Mouse (Mus musculus): ENCODE results near the gene Gpt2. TPM values are rescaled to one million over a fixed set of nuclear protein-coding genes. Genes with fewer than 3 reads are reported as not detected.

The Gpt2 gene
- polyA plus RNA-seq, 1 experiment, result 27.6 TPM

DNA sequence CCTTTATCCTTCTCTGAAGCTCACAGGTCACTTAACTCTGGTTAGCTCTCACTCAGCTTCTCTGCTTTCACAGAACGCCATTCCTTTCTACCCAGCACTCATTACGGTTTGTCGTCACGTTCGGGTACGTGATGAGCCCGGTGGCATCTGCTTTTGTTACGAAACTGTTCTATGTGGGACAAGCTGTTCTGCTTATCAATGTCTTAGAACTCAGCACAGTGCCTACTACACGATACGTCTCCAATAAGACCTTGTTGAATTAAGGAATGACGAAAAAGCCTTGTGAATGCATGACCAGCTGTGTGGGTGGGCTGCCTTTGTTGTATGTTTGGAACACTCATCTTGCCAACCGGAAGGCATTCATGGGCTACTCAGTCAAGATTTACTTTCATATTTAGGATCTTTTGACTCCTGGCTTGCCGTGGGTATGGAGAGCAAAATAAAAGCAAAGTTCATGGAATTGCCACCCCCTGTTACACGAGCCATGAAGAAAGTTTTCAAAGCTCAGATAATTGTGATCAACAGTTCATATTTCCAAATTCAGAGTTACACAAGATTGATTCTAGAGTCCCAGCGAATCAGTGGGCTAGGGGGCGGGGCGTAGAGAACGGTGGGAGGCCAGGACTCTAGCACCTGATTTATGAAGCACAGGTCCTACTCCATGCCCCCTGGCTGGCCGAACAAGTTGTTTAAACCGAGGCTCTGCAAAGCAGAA lies 4.3 kb upstream of the Gpt2 start:
- Histone ChIP-seq H3K27me3 (ENCODE audit: control insufficient read depth, insufficient read depth, insufficient read length) (no peaks in the 10 kb centered on the region), H3K36me3 (ENCODE audit: control insufficient read depth, insufficient read depth) (no peaks in the 10 kb centered on the region), H3K4me3 (ENCODE audit: insufficient read depth, poor library complexity, severe bottlenecking) (no peak overlapping the region), H3K79me3 (ENCODE audit: low read depth) (no peaks in the 10 kb centered on the region), H3K79me2 (ENCODE audit: control insufficient read depth, insufficient read depth) (no peaks in the 10 kb centered on the region), H3ac (ENCODE audit: control insufficient read depth, insufficient read length, low read depth) (no peak overlapping the region)
- no peak for TF ChIP-seq MYOG (IDR thresholded peaks at IDR 0.05; ENCODE audit: control insufficient read depth, extremely low read depth, insufficient read length)
- TF ChIP-seq USF1 (IDR thresholded peaks at IDR 0.05; ENCODE audit: low read depth), result no peak
- no peak for TF ChIP-seq FOSL1 (IDR thresholded peaks at IDR 0.05; ENCODE audit: insufficient read depth, low read length, poor library complexity, severe bottlenecking)
- TF ChIP-seq CTCF (IDR thresholded peaks at IDR 0.05; ENCODE audit: control insufficient read depth, insufficient read depth, insufficient read length), result no peak
- TF ChIP-seq CEBPB (IDR thresholded peaks at IDR 0.05; ENCODE audit: low read depth), result no peak
- TF ChIP-seq MYOD1 (IDR thresholded peaks at IDR 0.05; ENCODE audit: control insufficient read depth, insufficient read length, low read depth), result no peak
- TF ChIP-seq MAX (IDR thresholded peaks at IDR 0.05), result no peak

DNA sequence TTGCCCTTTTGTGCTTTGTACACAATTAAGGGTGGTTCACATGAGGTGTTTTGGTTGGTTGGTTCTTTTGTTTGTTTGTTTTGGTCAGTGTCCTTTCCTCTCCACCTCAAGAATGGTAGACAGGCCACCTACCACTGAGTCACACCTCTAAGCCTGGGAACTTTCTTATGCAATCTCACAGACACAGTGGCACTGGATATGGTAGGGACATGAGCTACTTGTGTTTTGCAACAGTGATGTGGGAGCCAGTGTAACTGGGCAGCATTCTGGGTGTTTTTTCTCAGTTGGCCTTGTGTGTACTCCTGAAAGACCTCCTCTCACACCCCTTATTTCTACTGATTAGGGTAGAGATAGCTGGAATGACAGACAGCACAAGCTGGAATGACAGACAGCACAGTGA lies 3.7 kb upstream of the Gpt2 start:
- no peaks in the 10 kb centered on the region for H3K36me3 ChIP-seq (ENCODE audit: control insufficient read depth, insufficient read depth)
- no peak overlapping the region for H3K4me3 ChIP-seq (ENCODE audit: insufficient read depth, poor library complexity, severe bottlenecking)
- H3K79me2 ChIP-seq (ENCODE audit: control insufficient read depth, insufficient read depth), result no peaks in the 10 kb centered on the region
- H3K27me3 ChIP-seq (ENCODE audit: control insufficient read depth, insufficient read depth, insufficient read length), result no peaks in the 10 kb centered on the region
- no peak for TF ChIP-seq CTCF (IDR thresholded peaks at IDR 0.05; ENCODE audit: control insufficient read depth, insufficient read depth, insufficient read length)
- TF ChIP-seq MAX (IDR thresholded peaks at IDR 0.05), result no peak
- TF ChIP-seq CEBPB (IDR thresholded peaks at IDR 0.05; ENCODE audit: low read depth), result no peak
- no peak for TF ChIP-seq USF1 (IDR thresholded peaks at IDR 0.05; ENCODE audit: low read depth)
- no peak for TF ChIP-seq MYOD1 (IDR thresholded peaks at IDR 0.05; ENCODE audit: control insufficient read depth, insufficient read length, low read depth)
- no peaks in the 10 kb centered on the region for H3K79me3 ChIP-seq (ENCODE audit: low read depth)
- H3ac ChIP-seq (ENCODE audit: control insufficient read depth, insufficient read length, low read depth), result no peak overlapping the region

DNA sequence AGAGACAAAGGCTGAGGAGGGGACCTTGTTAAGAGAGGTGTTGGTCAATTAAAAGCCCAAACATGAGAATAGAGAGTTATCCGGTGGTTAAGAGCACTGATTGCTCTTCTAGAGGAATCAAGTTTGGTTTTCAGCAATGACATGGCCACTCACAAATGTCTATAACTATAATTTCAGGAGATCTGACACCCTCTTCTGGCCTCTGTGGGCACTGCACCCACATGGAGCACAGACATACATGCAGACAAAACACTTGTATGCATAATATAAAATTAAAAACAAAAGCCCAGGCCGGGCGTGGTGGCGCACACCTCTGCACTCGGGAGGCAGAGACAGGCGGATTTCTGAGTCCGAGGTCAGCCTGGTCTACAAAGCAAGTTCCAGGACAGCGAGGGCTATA lies 2.8 kb upstream of the Gpt2 start:
- H3K79me3 ChIP-seq (ENCODE audit: low read depth), result no peaks in the 10 kb centered on the region
- H3K79me2 ChIP-seq (ENCODE audit: control insufficient read depth, insufficient read depth), result no peaks in the 10 kb centered on the region
- no peaks in the 10 kb centered on the region for H3K36me3 ChIP-seq (ENCODE audit: control insufficient read depth, insufficient read depth)
- no peak overlapping the region for H3ac ChIP-seq (ENCODE audit: control insufficient read depth, insufficient read length, low read depth)
- no peak overlapping the region for H3K4me3 ChIP-seq (ENCODE audit: insufficient read depth, poor library complexity, severe bottlenecking)
- TF ChIP-seq USF1 (IDR thresholded peaks at IDR 0.05; ENCODE audit: low read depth), result no peak
- no peak for TF ChIP-seq CEBPB (IDR thresholded peaks at IDR 0.05; ENCODE audit: low read depth)
- TF ChIP-seq CTCF (IDR thresholded peaks at IDR 0.05; ENCODE audit: control insufficient read depth, insufficient read depth, insufficient read length), result no peak
- no peak for TF ChIP-seq FOSL1 (IDR thresholded peaks at IDR 0.05; ENCODE audit: insufficient read depth, low read length, poor library complexity, severe bottlenecking)
- no peak for TF ChIP-seq MYOD1 (IDR thresholded peaks at IDR 0.05; ENCODE audit: control insufficient read depth, insufficient read length, low read depth)
- no peak for TF ChIP-seq MAX (IDR thresholded peaks at IDR 0.05)
- no peak for TF ChIP-seq MYOG (IDR thresholded peaks at IDR 0.05; ENCODE audit: control insufficient read depth, extremely low read depth, insufficient read length)
- H3K27me3 ChIP-seq (ENCODE audit: control insufficient read depth, insufficient read depth, insufficient read length), result no peaks in the 10 kb centered on the region

DNA sequence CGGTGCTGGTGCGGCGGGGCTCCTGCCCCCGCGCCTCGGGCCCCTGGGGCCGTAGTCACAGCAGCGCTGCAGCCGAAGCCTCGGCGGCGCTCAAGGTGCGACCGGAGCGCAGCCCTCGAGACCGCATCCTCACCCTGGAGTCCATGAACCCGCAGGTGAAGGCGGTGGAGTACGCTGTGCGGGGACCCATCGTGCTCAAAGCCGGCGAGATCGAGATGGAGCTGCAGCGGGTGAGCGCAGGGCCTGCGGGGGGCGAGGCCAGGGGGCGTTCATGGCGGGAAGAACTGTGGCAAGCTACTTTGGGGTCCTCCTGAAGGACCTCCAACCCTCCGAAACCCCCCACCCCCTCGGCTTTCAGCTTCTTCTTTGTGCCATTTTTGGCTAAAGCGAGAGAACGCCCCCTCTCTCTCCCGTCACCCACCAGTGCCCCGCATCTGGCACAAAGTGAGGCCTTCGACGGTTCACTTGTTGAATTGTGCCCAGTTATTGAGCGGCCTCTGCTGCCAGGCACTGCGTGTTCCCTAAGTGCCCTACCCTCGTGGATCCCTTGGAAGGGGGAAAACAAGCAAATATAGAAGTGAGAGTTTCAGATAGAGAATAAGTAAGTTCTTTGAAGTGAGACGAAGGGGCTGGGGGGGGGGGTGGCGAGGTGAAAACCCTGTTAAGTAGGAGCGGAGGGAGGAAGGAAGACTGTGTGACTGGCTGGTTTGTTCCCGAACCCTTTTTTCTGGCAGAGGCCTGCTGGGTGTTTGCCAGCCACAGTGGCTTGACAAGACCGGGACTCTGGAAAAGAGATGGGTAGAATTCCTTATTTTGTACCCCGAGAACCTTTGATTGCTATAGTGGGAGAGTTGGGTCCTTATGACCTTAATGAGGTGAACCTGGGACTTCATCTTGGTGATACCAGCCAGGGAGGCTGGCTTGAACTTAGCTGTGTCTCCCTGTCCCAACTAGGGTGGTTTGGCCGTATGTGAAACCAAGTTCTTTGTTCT lies 860 bp downstream of the Gpt2 start:
- H3K79me2 ChIP-seq (ENCODE audit: control insufficient read depth, insufficient read depth), result no peaks in the 10 kb centered on the region
- peak overlapping the region; percentile 46 for H3K4me3 ChIP-seq (ENCODE audit: insufficient read depth, poor library complexity, severe bottlenecking)
- TF ChIP-seq FOSL1 (IDR thresholded peaks at IDR 0.05; ENCODE audit: insufficient read depth, low read length, poor library complexity, severe bottlenecking) (no peak), CEBPB (IDR thresholded peaks at IDR 0.05; ENCODE audit: low read depth) (no peak), MYOD1 (IDR thresholded peaks at IDR 0.05; ENCODE audit: control insufficient read depth, insufficient read length, low read depth) (no peak), CTCF (IDR thresholded peaks at IDR 0.05; ENCODE audit: control insufficient read depth, insufficient read depth, insufficient read length) (no peak), MAX (IDR thresholded peaks at IDR 0.05) (no peak), USF1 (IDR thresholded peaks at IDR 0.05; ENCODE audit: low read depth) (no peak), MYOG (IDR thresholded peaks at IDR 0.05; ENCODE audit: control insufficient read depth, extremely low read depth, insufficient read length) (no peak)
- no peaks in the 10 kb centered on the region for H3K27me3 ChIP-seq (ENCODE audit: control insufficient read depth, insufficient read depth, insufficient read length)
- no peaks in the 10 kb centered on the region for H3K79me3 ChIP-seq (ENCODE audit: low read depth)
- no peaks in the 10 kb centered on the region for H3K36me3 ChIP-seq (ENCODE audit: control insufficient read depth, insufficient read depth)
- H3ac ChIP-seq (ENCODE audit: control insufficient read depth, insufficient read length, low read depth), result peak overlapping the region; percentile 92

DNA sequence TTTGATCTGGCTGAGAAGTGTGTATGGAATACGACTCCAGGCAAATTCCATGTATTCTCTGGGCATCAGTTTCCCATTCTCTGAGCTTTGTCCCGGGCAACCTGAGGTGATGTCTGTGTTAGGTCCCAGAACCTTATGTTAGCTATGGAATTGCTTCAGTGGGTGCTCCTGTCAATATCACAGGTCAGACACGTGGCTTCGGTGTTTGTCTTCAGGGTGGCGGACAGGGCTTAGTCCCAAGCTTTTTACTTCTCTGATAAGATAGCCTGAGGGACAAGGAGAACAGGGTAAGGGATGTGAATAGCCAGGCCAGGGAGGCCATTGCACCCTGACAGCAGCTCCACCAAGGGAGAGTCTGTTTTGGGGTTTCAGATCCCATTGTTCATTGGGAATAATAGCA lies 3.7 kb downstream of the Gpt2 start:
- Histone ChIP-seq H3ac (ENCODE audit: control insufficient read depth, insufficient read length, low read depth) (no peak overlapping the region), H3K27me3 (ENCODE audit: control insufficient read depth, insufficient read depth, insufficient read length) (no peaks in the 10 kb centered on the region), H3K79me3 (ENCODE audit: low read depth) (no peaks in the 10 kb centered on the region), H3K79me2 (ENCODE audit: control insufficient read depth, insufficient read depth) (no peaks in the 10 kb centered on the region), H3K36me3 (ENCODE audit: control insufficient read depth, insufficient read depth) (no peaks in the 10 kb centered on the region), H3K4me3 (ENCODE audit: insufficient read depth, poor library complexity, severe bottlenecking) (no peak overlapping the region)
- TF ChIP-seq MYOG (IDR thresholded peaks at IDR 0.05; ENCODE audit: control insufficient read depth, extremely low read depth, insufficient read length) (no peak), FOSL1 (IDR thresholded peaks at IDR 0.05; ENCODE audit: insufficient read depth, low read length, poor library complexity, severe bottlenecking) (no peak), MAX (IDR thresholded peaks at IDR 0.05) (no peak), MYOD1 (IDR thresholded peaks at IDR 0.05; ENCODE audit: control insufficient read depth, insufficient read length, low read depth) (no peak), CTCF (IDR thresholded peaks at IDR 0.05; ENCODE audit: control insufficient read depth, insufficient read depth, insufficient read length) (no peak), USF1 (IDR thresholded peaks at IDR 0.05; ENCODE audit: low read depth) (no peak), CEBPB (IDR thresholded peaks at IDR 0.05; ENCODE audit: low read depth) (no peak)

Data from C2C12 (cell line).